Mouse (Mus musculus): ENCODE results near the gene Homer2.

Gene Homer2

DNA sequence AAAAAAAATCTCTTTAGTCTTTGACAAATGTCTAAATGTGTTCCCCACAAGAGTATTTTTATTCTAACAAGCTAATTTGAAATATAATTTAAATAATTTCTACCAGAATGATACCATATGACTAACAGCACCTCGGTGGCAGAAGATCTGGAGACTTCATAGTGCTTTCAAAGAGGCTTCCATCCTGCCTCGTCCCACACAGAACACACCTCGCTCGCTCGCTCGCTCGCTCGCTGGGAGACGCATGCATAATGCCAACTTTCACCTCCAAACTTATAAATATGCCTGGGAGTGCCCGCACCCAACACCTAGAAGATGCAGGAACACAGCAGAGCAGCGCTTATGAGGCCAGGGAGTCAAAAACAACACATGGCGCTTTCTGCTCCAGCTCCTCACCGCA is 9.0 kb downstream of the Homer2 start:
- no peak for DNase-seq (ENCODE audit: low spot score)

GRCm38 (mm10) chr7:81697954-81698353 is 9.4 kb downstream of the Homer2 start:
- DNase-seq (ENCODE audit: low spot score) = no peak

DNA sequence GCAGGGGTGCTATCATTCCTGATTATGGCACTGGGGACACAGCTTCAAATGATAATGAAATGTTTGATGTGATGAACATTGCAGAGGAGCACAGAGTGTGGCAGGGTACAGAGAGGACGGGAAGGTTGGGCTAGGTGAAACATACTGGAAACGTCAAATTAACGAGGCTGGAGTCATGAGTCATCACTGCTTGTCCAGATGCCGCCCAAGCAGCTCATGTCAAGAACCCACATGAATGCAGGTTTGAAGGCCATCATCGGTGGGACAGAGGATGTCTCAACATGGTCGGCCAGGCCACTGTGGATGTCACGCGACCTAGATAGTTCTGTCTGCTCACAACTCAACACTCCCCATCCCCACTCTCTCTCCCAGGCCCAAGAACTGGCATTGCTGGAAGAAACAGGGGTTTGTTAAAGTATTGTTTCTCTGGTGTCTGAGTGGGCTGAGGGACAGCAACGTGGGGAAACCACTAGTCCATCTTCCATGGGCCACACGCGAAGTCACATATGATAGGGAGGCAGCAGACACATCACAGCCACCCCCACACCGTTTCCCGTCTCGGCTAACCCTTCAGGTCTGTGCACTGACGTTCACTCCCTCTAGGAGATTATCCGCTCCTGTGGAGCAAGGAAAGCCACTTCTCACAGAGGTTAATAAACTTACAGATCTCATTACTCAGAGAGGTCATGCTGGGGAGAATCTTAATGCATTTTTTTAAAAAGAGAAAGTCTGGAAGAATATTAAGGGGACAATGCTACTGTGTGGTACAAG is 11.4 kb downstream of the Homer2 start:
- no peak for DNase-seq (ENCODE audit: low spot score)

GRCm38 (mm10) chr7:81691067-81691466 is 16.3 kb downstream of the Homer2 start:
- peak; percentile 18 for DNase-seq (ENCODE audit: low spot score)

- DNase-seq (ENCODE audit: low spot score) = no peak
These were observed 18.1 kb downstream of the Homer2 start for GRCm38 (mm10) chr7:81689116-81689681.

DNA sequence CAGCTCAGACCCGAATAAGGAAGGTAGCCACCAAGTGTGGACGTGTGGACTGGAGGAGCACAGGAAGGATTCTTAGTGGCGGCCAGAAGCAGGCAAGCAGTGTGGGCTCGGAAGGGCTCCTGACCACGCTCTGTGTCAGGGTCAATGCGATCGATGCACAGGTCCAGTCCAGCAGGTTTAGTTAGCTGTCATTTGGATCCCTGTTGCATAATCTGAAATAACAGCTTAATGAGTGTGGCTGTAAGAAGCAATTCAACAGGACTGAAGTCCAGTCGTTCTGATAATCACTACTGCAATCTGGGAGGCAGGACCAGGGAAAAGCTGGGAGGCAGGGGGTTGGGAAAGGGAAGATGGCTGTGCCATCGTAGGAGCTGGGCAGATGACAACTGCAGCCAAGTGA is 18.9 kb downstream of the Homer2 start:
- no peak for DNase-seq (ENCODE audit: low spot score)

DNA sequence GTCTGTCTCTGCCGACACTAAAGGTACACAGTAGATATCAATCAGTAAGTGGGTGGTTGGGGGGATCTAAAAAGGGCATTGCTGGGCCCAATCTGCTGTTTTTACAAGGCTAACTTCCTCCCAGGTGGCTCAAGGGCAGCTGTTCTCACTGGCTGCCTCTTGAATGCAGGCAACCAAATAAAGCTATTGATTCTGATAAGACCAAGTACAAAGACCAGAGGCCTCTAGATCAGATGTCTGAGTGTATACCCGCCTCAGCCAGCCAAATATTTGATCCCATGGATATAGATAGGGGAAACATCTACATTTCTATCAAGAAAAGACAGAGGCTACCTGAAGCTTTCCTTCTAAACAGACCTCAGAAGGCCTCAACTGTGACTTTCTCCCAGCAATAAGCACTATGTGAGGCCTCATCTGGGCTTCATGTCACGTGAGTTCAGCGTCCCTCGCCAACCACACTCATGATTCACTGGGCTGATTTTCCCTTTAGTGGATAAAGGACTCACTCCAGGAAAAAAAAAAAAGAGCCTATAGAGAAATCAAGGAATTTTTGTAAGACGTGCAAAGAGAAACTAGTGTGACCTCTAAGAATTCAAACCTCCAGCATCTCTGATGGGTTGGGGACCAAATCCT is 19.5 kb downstream of the Homer2 start:
- no peak for DNase-seq (ENCODE audit: low spot score)

- no peak for DNase-seq (ENCODE audit: low spot score)
These were observed 22.0 kb downstream of the Homer2 start for GRCm38 (mm10) chr7:81685375-81685774.

GRCm38 (mm10) chr7:81683779-81684422 is 23.4 kb downstream of the Homer2 start:
- DNase-seq (ENCODE audit: low spot score) = no peak

GRCm38 (mm10) chr7:81681386-81681785 is 25.9 kb downstream of the Homer2 start:
- no peak for DNase-seq (ENCODE audit: low spot score)

GRCm38 (mm10) chr7:81673359-81674013 is 33.8 kb downstream of the Homer2 start:
- no peak for DNase-seq (ENCODE audit: low spot score)

GRCm38 (mm10) chr7:81672735-81673291 is 34.5 kb downstream of the Homer2 start:
- DNase-seq (ENCODE audit: low spot score) = no peak

GRCm38 (mm10) chr7:81667156-81667555 is 40.2 kb downstream of the Homer2 start:
- no peak for DNase-seq (ENCODE audit: low spot score)

DNA sequence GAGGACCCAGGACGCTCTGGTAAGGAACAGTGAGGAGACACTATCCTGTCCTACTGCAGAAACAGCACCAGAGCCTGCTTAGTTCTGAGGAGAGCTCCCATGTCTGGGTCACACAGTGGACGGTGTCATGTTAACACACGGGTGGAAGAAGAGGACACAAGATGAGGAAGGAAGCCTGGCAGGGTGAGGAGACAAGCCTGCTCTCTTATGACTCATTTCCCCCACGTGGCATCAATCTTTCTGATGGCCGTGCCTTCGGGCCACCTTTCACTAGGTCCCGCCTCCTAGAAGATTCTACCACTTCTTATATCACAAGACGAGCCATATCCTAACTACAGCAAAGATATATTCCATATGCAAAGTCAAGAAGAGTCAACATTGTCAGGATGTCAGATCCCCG is 40.7 kb downstream of the Homer2 start:
- DNase-seq (ENCODE audit: low spot score) = no peak

DNA sequence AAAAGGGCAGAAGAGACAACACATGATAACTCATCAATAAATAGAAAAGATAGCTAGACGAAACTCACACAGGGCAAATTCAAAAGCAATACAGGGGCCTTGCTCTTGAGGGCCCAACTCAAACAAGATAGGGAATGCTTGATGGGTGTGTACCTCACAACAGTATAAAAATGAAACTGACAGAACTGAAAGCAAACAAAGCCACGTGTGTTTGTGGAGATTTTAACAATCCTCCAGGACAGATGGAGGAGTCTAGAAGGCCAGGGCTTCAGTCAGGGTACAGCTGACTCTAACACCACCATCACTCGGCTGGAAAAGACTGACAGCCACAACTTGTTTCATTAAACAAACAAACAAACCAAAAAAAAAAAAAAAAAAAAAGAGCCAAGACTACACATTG is 44.3 kb downstream of the Homer2 start:
- no peak for DNase-seq (ENCODE audit: low spot score)

DNA sequence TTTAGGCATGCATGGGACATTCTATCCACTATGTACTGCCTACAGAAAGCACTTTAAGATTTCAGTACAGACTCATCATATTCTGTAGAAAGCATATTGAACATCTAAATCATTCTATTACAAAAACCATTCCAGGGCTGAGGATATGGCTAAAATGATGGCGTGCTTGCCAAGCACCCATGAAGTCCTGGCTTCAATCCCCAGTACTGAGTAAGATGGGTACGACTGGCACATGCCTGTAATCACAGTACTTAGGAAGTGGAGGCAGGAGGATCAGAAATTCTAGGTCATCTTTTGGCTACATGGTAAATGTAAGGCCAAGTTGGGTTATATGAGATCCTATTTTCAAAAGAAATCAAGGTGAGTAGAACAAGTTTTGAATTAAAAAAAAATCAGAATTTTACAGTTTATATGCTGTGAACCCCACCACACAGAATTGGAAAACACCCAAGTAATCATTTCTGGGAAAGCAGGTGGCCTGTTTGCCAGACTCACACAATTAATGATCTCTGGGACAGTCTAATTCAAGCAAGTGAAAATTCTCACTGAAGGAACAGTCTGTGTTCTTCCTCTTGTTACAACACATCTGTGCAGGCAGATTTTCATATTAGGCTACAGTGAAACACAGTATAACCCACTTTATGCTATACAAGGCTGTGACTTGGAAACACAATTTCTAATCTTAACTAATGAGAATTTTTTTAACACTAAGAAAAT is 49.5 kb downstream of the Homer2 start:
- DNase-seq (ENCODE audit: low spot score) = no peak

DNA sequence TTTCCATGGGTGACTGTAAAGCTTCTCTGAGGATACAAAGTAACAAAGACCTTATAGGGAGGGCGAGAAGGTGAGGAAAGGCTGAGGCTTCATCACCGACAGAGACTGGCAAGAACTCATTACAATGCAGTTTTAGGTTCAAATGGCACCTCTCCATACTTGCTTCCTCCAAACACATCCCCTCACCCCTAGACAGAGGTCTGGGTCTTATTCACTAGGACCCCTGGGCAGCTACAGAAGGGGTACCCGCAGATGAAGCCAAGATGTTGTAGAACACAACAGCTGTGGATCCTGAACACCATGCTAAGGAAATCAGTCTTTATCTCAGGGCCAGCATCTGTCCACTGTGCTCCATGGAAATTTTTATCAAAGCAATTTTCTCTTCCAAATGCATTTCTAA is 50.3 kb downstream of the Homer2 start:
- DNase-seq (ENCODE audit: low spot score) = no peak

DNA sequence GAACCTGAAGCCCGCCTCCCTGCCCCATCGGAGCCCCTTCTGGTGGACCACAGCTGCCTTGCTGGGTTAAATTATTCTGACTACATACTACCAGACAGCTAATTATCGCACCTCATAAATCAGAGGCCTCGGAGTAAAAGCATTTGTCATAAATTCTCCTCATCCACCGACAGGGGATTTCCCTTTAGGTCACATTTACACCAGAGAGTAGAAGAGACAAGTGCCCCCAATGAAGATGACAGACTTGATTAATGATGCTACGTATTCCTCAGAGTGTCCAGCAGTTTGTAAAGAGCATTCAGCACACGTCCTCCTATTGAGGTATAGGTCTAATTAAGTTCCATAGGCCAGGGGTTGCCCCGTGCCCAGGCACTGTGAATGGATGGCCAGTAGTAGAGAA is 50.7 kb downstream of the Homer2 start:
- no peak for DNase-seq (ENCODE audit: low spot score)

GRCm38 (mm10) chr7:81654946-81655718 is 52.2 kb downstream of the Homer2 start:
- no peak for DNase-seq (ENCODE audit: low spot score)

GRCm38 (mm10) chr7:81653988-81654387 is 53.3 kb downstream of the Homer2 start:
- no peak for DNase-seq (ENCODE audit: low spot score)

DNA sequence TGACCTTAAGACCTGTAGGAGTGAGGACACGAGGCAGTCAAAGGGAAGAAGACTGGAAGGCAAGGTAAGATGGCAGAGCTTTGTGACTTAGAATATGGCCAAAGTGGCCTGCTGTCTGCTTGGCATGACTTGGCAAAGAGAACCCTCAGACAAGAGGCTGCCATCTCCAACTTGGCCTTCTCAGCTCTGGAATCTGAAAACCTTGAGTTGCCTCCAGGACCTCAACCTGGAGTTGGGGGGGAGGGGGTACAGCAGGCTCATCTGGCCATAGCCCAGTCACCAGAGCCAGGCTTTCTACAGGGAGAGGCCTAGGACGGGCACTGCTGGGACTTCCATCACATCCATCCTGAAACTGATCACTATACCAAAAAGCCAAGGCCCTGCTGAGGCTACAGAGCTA is 55.0 kb downstream of the Homer2 start:
- no peak for DNase-seq (ENCODE audit: low spot score)
